Mouse (Mus musculus) mature B cell (primary cell): ENCODE measurements at regions not wholly inside any gene's neighbourhood (a gene's known extent, or its start where the extent isn't known, plus 50 kb on each side); places are given as distances from the start of the nearest gene placed in this dataset.

ENCODE experiments used
- in situ Hi-C: fragments of 300-500 bp; cut with MboI; formaldehyde crosslinking; loops from 2 replicates; pipeline ENCODE4 v1.14.3; 2019

GRCm38 (mm10) chr1:23462411-23462810 lies 64.8 kb upstream of the Ogfrl1 start:
- in situ Hi-C loops, result no loop called here

DNA sequence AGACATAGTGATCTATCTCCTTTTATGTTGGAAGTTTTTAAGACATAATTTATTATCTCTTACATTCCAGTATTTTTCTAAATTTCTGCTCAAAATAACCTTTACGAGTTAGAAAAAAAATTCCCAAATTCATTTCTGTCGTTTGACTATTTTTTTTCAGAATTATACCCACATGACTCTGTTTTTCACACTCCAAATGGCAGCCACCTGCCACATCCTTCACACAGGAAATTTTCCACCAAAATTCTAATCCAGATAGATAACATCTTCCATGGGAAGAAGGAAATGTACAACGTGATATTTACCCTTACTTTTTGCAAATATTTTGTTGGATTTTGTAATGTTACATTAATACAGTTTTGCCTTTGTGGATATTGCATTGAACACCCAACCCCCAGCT lies 66.5 kb upstream of the Ogfrl1 start:
- in situ Hi-C loops, result no loop called here

- in situ Hi-C loops, result no loop called here
Measured at GRCm38 (mm10) chr1:23466340-23466739, 68.8 kb upstream of the Ogfrl1 start.

DNA sequence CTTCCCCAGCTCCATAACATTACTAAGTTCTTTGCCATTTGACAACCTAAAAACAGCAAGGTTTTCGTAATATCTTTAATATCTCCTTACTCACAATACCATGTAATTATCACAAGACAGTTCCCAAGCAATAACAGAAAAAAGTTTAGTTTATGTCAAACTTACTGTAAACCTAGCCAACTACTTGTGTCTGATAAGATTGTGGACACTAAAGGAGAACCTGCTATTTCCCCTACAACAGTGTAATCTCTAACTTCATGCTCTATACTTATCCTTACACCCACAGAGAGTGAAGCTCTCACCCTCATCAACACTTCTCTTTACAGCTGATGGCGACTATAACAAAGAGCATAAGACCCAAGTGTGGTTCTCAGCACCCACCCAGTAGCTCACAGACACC lies 69.8 kb upstream of the Ogfrl1 start:
- in situ Hi-C loops, result no loop called here

GRCm38 (mm10) chr1:23480776-23481320 lies 83.3 kb upstream of the Ogfrl1 start:
- in situ Hi-C loops, result no loop called here

- in situ Hi-C loops, result no loop called here
Measured at GRCm38 (mm10) chr1:23484566-23484965, 87.0 kb upstream of the Ogfrl1 start.

- in situ Hi-C loops, result no loop called here
Measured at GRCm38 (mm10) chr1:23485150-23485775, 87.7 kb upstream of the Ogfrl1 start.

DNA sequence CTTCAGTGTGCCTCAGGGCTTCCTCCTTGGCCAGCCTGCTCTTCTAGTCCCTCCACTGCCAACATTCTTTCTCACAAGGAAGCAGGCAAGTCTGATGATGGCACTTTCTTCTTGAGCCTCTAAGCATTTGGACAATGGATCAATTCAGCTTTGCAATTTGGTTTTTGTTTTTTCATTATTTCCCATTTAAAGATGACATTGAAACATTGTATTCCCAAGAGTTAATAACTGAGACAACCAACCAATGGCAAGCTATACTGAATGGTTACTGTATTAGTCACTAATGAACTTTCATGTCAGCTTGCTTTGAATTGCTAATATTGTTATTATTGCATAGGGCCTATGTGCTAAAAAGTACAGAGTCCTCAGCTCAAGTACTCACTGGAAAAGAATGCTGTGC lies 89.5 kb upstream of the Ogfrl1 start:
- in situ Hi-C loops, result no loop called here

- in situ Hi-C loops, result no loop called here
Measured at GRCm38 (mm10) chr1:23490640-23491039, 93.1 kb upstream of the Ogfrl1 start.

- in situ Hi-C loops, result no loop called here
Measured at GRCm38 (mm10) chr1:23491041-23491440, 93.5 kb upstream of the Ogfrl1 start.

DNA sequence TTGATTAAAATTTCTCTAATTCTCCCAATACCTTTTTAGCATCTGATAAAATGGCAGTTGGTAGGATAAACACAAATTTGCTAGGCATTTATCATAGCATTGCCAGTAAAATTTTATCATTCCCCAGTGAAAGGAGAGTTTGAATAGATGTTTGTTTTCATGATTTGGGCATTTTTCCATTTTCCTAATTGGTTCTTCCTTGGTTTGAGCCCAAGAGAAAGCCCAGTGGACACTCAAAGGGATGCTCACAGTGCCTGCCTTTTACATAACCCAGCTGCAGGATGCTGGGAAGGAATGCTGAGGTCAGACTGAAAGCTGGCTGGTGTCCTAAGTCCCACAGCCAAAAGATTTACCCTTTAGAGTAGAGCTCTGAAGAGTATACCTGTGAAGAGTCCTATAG lies 95.4 kb upstream of the Ogfrl1 start:
- in situ Hi-C loops, result no loop called here

- in situ Hi-C loops, result no loop called here
Measured at GRCm38 (mm10) chr1:23495412-23495811, 97.8 kb upstream of the Ogfrl1 start.

- in situ Hi-C loops, result no loop called here
Measured at GRCm38 (mm10) chr1:23520113-23520512, 122.5 kb upstream of the Ogfrl1 start.

GRCm38 (mm10) chr1:23532659-23533058 lies 135.1 kb upstream of the Ogfrl1 start:
- in situ Hi-C loops, result no loop called here

- in situ Hi-C loops, result no loop called here
Measured at GRCm38 (mm10) chr1:23536621-23537020, 139.0 kb upstream of the Ogfrl1 start.

DNA sequence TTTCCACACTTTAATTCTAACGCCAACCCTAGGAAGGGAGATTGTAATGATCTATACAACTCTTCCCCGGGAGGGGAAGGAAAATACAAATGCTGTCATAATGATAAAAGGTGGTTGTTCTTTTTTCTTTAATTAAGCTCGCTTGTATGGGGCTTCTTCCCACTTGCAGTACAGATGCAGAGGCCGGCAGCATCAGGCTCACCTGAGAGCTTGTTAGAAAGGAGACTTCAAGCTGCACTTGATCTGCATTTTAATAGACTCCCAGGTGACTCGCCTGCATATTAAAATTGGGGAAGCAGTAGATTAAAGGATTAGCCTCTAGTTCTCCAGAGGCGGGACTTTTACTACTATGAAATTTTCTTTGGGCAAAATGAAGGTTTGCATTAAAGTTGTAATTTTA lies 140.8 kb upstream of the Ogfrl1 start:
- in situ Hi-C loops, result no loop called here

- in situ Hi-C loops, result no loop called here
Measured at GRCm38 (mm10) chr1:23540594-23540993, 143.0 kb upstream of the Ogfrl1 start.

DNA sequence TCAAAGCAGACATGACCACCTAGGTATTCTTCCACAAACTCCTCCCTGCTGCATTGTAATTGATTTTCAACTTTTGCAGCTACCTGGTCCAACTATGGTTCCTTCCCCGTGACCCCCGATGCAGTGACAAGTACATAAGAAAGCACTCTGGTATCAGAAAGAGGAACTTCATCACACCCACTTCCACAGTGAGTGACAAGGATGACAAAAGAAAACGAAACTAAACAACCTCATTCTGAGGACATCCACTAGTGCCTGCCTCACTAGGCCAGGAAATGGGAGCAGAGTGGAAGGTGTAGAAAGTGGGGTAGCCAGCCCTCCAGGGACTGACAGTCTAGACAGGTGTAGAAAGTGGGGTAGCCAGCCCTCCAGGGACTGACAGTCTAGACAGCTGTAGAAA lies 158.2 kb upstream of the Ogfrl1 start:
- in situ Hi-C loops, result no loop called here

DNA sequence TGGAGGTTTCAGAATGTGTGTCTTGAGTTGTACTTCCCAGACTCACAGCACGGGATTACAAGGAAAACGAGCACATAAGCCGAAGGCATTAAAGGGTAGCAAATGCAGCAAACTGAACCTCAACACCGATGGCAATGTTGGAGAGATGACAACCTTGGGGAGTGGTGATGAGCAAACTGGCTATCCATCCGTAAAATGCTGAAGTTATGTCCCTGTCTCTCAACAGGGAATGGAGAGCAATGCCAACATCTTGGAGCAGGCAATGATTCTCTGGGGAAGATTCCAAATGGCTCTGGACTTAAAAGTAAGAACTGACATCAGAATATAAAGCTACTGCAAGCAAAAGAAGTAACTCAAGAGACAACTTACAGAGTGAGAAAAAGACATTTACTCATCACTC lies 170.5 kb upstream of the Ogfrl1 start:
- in situ Hi-C loops, result no loop called here

GRCm38 (mm10) chr1:23574461-23574860 lies 176.9 kb upstream of the Ogfrl1 start:
- in situ Hi-C loops, result no loop called here

GRCm38 (mm10) chr1:23575005-23575404 lies 177.4 kb upstream of the Ogfrl1 start:
- in situ Hi-C loops, result no loop called here

- in situ Hi-C loops, result no loop called here
Measured at GRCm38 (mm10) chr1:23575515-23575914, 177.9 kb upstream of the Ogfrl1 start.

GRCm38 (mm10) chr1:23576150-23576549 lies 178.6 kb upstream of the Ogfrl1 start:
- in situ Hi-C loops, result no loop called here

- in situ Hi-C loops, result no loop called here
Measured at GRCm38 (mm10) chr1:23589414-23589942, 172.1 kb upstream of the B3gat2 start.
